Mouse (Mus musculus): ENCODE results near the gene Klf16.

Gene Klf16

DNA sequence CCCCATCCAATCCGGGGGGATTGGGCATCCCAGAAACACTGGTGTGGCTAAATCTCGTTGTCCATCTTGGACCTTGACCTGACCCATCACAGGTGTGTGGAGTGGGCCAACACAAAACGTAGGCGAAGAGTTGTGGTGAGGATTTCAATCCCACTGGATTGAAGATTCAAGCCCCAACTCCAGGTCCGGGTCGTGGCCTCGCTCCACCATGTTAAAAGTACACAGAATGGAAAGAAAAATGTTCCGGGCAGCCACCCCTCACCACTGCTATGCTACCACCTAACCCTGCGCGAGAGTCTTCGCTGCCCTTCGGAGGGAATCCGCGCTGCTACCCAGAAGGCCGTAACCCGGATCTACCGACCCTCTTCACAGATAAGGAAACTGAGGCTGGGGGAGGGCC lies 1.2 kb downstream of the Klf16 start:
- no peak for DNase-seq (ENCODE audit: low spot score)

DNA sequence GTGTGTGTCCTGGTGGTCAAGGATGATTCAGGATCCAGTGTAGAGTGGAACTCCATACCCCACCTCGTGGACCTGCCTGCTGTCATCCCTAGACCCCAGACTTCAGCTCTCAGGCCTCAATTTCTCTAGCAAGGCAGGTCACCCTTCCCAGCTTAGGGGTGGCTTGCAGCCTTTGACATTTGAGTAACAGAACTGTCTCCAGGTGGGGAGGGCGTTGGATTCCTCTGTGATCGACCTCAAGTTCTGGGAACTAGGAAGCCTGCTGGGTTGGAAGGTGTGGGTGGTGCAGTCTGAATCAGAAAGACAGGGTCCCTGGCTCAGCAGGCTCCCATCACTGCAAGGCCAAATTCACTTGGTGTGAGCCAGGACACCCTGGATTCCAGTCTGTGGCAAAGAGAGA lies 2.2 kb downstream of the Klf16 start:
- DNase-seq (ENCODE audit: low spot score) = no peak

DNA sequence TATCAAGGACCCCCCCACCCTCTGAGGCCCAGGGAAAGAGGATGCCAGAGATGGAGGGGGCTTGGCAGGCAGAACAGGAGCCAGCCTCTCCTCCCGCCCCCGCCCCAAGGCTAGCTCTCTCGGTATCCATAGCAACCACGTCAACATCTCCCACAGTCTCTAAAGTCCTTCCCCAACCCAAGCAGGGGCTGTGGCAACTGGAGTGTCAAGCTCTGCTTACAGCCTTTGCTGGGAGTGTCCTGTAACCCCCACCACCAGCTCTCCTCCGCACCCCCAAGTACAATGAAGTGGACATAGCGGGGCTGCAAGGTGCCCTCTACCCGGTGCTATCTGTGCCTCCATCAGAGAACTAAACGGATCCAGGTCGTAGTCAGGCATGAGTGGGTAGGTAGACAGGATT lies 3.2 kb downstream of the Klf16 start:
- no peak for DNase-seq (ENCODE audit: low spot score)

DNA sequence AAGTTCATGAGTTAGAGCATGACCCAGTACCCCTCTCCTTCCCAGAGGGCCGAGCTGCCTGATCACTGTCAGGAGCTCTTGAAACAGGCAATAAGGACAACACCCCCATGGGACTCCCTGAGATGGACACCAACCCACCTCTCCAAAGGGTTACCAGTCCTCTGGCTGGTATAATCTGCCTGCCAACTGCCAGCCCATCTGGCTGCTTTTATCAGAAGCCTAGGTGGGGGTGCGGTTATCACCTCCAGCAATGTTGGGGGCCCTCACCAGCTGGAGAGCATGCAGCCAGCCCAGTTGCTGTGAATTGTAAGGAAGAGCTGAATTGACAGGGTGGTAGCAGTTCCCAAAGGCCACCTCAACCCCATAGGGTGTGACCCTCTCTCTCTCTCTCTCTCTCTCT lies 4.6 kb downstream of the Klf16 start:
- DNase-seq (ENCODE audit: low spot score) = no peak

DNA sequence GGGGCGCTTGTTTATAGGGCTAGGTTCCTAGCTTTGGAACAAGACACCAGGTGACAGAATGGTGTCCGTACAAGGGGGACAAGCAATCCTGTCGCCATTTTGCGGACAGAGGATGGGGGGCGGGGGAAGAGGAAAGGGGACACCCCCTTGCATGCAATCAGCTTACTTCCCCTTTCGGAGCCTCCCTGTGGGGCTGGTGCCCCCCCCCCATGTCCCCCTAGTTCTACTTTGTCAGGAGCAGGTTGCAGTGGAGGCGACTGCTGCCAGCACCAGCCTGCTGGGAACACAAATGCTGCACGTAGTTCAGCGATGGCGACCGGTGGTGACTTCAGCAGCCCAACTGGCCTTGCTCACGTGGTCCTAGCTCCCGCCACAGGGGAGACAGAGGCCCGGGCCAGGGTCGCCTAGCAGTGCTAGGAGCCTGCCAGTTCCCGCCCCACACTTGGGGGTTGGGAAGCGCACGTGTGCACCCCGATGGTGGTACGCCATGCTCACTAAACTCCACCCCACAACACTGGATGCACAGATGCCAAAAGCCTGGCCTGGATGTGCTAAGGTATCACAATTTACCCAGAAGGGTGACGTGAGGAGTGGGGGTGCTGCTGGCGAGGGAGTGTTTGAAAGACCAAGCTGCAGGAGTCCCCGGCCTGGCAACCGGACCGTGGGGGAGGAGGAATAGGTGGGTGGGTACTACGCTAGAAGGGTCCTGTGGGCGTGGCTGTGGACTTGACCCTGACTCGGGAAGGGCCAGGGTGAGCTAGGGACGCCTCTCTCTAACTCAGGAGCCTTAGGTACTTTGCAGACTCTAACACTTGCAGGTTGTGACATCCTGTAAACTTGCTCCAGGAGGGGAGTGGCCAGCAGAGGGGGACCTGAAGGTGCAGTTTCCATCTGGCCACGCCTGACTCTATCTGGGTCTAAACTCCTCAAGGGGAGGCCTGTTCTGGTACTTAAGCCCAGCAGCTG lies 6.0 kb downstream of the Klf16 start:
- DNase-seq (ENCODE audit: low spot score) = no peak

DNA sequence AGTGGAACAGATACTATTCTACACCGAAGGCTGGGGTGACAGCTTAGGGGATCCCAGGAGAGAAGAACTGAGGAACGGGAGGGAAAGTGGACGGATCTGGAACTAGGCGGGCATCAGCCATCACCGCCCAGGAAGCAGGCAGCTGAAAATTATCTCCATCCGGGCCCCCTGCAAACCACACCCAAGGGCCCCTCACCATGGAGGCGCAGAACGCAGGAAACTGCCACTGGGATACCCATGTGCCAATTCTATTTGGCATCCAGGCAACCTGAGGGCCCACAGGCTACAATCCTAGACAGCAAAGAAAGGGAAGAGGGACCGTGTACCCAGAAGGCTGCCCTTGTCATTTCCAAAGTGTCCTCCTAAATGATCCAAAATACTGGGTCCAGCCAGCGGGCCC lies 6.7 kb downstream of the Klf16 start:
- no peak for DNase-seq (ENCODE audit: low spot score)

DNA sequence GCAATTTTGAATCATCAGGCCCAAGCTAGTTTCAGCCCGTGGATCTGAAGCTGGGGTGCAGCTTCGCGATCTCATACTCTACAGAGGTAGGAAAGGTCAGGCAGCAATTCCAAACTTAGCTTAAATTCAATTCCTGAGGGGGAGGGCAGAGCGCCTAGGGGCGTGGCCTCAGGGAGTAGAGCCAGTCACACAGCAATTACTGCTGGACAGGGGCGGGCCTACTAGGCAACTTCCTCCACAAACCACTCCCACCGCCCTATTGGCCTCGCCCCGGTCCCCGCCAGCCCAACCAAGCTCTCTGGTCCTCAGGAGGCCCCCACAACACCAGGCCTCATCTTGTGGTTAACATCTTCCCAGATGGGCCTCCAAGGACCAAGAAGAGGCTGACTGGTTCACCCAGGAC lies 7.5 kb downstream of the Klf16 start:
- DNase-seq (ENCODE audit: low spot score) = no peak

DNA sequence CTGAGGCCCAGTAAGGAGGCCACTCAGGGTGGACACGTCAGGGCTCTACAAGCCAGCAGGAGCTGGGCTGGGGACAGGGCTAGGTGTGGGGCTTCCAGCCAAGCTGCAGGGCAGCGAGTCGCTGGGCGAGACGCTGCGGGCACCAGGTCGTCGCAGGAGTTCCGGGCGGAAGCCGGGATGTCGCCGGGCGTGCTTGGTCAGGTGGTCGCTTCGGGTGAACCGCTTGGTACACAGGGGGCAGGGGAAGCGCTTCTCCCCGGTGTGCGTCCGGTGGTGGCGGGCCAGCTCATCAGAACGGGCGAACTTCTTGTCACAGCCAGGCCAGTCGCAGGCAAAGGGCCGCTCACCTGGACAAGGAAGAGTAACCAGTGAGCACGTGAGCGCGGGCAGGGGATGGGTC lies 8.2 kb downstream of the Klf16 start:
- no peak for DNase-seq (ENCODE audit: low spot score)

DNA sequence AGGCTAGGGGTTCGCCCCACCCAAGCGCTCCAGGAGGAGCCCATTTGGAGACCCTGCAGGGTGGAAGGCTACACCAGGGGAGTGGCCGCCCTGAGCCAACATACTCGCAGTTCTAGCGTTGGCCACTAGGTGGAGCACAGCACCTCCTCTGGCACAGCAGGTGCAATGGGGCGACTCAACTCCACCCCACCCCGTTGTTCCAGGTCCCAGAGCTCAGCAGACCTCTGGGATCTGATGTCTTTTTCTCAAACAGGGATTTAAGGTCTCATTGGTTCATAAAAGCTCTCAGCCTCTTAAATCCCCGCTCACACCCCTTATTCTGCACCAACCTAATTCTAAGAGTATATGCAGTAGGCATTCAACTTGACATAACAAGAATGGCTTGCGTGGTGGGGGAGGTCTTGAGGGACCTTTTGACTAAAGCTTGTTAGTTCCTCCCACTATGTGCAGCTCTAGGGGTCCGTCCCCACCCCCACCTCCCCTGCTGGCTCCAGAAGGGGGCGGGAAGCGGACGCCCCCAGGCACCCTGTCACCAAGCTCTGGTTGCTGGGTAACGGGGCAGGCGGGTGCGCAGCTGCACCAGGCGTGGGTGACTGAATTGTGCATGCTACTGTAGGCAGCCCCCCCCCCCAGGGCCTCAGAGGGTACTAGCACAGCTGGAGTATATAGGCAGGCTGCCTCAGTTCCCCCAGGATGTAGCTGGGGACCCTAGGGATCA lies 10.6 kb downstream of the Klf16 start:
- peak; percentile 74 for DNase-seq (ENCODE audit: low spot score)

DNA sequence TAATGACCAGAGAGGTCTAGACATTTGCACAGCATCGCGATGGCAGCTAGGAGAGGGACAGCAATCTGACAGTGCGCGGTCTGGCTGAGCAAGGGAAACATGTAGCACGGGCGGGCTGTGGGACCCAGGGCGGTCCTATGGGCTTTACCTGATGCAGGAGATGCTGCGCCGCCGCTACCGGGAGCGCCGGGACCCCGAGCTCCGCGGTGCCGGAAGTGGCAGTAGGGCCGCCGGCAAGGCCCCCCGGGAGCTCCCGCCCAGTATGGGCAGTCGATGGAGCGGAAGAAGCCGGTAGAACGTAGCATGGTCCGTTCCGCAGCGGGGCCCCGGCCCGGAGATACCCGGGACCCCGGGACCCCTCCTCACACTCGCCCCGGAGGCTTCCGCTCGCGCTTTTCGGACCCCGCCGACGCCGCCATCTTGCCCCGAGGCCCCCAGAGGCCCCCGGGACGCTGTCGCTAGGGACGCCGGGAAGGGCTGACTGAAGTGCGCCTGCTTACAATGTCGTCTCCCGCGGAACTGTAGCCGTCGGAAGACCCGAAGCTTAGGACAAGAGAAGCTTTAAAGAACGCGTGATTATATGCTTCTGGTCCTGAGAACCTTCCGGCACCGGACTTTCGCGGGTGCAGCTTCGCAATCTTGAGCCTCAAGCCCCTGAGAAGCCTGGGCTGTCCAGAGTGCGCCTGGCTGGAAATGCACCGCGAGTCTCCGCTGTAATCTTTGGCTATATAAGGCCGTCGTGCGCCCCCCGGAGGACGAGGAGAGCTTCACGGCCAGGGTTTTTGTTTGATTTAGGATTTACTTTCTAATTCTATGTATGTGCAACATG lies 15.8 kb downstream of the Klf16 start, which contains the start of gene Rexo1:
Rexo1 (minus strand) TSS at position 445 of the 829 bp plus-strand sequence.
- peak; percentile 83 for DNase-seq (ENCODE audit: low spot score)

DNA sequence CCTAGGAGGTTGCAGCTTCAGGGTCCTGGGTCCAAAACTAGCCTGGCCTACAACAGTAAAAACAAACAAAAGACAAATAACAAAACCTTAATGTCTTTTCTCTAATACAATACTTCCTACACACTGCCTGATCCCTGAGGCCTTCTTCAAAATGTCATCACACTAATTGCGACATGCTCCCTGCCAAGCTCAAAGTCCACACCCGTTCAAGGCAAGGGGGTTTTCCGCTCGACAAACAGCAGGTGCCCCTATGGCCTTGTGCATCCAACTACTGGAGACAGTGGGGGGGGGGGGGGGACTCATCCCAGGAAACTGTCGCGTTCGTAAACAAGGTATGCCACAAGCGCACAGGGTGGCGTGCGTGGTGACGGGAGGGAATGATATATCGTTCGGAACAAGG lies 16.5 kb downstream of the Klf16 start:
- no peak for DNase-seq (ENCODE audit: low spot score)

DNA sequence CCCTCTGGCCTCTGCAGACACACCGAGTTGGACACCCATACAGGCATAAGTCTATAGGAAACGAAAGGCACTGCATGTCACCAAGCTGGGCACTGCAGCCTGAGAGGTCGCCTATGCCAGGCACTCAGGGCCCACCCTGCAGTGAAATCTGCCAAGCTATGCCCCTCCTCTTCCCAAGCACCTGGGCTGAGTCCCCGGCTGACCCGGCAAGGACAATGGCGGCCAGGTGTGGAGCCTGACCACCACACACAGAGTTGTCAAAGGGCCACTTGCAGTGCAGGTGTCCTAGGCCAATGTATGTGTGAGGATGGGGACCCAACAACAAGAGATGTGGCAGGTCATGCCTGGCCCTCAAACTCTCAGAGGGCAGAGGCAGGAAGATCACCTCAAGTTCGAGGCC lies 17.7 kb downstream of the Klf16 start:
- no peak for DNase-seq (ENCODE audit: low spot score)

DNA sequence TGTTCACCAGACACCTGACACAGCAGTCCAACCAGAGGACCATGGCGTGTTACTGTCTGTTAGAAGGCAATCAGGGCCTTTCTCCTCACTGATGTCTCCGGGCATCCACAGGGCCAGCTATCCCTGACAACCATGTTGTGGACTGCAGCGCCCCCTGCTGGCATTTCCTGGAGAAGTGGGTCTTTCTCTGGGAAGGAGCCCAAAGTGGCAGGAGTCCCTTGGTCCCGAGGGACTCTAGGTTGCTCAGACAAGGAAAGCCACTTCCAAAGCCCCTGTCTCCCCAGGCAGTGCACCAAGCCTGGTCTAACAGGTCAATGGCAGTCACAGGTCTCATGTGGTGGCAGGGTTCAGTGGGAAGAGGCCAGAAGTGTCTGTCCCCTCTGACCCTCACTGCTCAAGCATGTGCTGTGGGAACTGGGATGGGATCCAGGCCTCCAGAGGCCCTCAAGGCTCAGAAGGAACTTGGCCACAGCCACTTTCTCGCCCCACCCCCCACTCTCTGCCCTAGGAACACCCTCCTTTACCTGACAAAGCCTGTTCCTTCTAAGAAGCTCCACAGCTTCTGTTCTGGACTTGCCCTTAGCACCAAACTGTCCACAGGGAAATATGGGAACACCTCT lies 19.7 kb downstream of the Klf16 start:
- peak; percentile 69 for DNase-seq (ENCODE audit: low spot score)

DNA sequence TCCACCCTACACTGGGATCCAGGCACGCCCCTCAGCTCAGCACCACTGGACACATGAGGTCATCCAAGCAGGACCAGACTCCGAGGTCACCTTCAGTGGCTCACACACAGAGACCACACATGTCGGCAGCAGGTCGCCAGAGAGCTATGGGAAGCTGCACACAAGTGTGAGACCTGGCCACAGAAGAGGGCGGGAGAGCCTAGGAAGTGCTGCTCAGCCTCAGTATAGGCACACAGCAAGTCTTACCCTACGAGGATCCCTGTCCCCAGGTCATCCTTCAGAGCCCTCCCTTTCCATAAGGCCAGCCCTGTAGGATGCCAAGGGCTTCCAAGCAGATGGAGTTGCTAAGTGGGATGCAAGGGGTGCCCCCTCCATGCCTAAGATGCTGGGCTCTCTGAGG lies 23.1 kb downstream of the Klf16 start:
- no peak for DNase-seq (ENCODE audit: low spot score)

DNA sequence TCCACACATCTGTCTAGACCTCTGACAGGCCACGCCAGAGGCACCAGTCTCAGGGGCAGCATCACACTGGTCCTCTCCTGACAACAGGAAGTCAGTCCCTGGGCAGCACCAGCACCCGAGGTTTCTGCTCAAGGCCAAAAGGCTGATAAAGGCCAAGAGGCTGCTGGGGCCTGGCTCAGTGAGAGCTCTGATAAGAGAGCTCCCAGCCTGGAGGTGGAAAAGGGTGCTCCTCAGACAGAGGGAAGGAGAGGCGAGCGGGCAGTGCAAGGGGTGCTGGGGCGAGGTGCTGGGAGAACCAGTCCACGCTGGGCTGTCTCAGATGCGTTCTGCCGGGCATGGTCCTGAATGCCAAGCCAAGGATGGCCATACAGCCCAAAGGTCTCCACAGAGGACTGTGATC lies 23.5 kb downstream of the Klf16 start:
- no peak for DNase-seq (ENCODE audit: low spot score)

DNA sequence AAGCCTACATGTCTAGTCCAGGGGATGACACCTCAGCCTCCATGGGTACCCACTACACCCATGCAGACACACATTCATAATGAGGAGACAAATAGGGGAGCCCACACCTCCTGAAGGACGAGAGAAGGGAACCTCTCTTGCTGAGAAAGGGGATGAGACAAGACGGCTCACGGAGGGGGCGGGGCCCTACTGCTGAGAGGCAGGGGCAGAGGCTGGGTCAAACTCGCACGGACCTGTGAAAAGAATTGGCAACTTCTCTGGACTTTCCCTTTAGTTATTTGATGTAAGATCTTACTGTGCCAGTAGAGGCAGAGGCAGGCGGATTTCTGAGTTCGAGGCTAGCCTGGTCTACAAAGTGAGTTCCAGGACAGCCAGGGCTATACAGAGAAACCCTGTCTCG lies 24.8 kb downstream of the Klf16 start:
- no peak for DNase-seq (ENCODE audit: low spot score)

DNA sequence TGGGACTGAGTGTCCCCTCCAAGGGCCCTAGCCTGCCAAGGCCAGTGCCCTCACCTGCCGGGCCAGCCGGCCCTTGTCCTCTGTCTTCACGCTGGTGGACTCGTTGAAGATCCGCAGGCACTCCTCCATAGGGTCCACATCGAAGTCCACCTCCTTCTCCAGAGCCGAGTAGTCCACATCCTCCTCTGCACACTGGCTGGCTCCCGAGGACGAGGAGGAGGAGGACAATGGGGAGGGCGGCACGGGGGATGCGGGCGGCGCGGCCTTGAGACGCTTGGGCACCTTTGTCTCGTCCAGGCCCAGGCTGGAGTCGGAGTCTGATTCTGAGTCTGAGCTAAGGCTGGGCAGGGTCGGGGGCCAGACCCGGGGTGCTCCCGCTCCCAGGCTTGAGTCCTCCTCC lies 27.8 kb downstream of the Klf16 start:
- DNase-seq (ENCODE audit: low spot score) = no peak

DNA sequence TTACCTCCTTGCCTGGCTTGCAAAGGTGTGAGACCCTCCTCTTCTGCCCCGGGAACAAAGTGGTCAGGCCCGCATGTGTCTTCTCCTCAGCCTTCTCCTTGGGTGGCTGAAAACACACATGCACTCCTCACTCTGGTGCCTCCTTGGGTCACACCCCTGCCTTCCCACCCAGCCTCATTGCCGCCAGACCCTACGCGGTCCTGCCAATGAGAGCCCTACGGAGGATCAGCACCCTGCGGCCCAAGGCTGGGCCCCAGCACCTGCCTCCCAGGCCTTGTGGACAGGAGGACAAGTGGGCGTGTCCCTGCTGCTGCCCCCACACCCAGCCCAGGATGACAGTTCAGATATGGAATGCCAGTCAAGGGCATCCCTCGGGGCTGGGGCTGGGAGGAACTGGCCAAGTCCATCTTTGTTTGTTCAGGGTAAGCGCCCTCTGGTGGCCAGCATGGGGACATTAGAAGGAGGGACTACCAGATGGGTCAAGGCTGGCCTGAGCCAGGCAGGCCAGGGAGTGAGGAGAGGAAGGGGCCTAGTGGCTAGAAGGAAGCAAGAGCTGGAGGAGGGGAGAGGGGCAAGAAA lies 28.6 kb downstream of the Klf16 start:
- DNase-seq (ENCODE audit: low spot score) = peak; percentile 46

DNA sequence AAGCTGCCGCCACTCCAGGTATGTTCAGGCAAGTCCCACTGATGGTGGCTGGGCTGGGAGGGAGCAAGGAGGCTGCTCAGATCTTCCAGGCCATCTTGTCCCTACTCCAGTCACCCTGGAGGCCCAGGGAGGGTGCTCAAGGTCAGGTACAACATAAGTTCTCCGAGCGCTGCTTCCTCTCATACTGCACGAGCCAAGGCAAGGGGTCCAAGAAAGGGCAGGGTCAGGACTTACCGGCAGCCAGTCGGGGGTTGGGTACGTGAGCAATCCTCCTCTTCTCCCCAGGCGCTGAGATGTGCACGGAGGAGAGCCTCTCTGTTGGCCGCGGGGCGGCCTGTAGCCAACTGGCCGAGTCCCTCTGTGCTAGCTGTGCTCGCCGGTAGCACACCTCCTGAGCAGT lies 29.6 kb downstream of the Klf16 start:
- no peak for DNase-seq (ENCODE audit: low spot score)

DNA sequence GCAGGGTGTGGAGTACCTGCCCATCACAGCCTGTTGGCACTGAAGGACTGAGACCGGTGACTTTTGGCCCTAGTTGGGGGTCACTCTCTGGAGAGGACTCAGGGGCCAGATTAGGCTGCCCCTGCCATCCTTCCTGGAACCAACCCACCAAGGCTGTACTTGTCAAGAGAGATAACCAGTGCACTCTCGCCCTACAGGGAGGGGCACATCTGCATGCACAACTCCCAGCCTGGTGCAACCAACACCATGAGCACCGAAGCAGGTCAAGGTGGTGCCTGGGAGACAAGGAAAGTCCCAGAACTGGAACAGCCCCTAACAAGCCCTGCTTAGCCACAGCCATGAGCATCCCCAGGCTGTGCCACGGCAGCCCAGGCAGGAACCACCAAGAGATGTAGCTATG lies 30.2 kb downstream of the Klf16 start:
- DNase-seq (ENCODE audit: low spot score) = no peak

DNA sequence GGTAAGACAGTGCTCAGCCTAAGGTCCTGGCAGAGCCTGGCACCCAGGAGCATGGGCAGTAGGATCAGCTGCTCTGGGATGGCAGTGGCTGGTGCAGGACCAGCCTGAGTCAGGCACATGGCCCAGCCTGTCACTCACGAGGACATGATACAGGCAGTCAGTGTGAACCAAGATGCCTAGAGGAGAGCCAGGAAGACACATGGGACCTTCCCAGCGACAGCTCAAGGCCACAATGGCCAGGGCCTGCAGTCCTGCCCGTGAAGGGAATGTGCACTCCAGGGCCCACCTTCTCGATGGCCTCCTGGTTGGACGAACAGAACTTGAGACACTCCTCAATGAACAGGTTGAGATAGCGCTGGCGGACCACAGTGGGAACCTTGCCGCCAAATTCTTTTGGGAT lies 31.5 kb downstream of the Klf16 start:
- no peak for DNase-seq (ENCODE audit: low spot score)

DNA sequence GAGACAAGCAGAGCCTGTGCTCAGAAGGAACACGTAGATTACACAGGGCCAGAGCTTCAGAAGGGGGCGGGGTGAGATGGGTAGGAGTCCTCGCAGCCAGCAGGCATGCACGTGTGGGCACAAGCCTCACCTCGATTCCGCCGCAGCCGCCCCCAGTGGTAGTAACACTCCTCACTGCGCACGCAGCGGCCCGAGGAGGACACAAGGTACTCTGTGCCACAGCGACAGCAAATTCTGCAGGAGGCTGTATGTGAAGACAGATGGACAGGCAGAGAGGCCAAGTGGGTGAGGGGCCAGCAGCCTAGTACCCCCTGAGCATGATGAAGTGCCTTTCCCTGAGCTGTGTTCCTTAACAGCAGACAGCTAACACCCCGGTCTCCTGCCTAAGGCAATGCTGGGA lies 33.2 kb downstream of the Klf16 start:
- no peak for DNase-seq (ENCODE audit: low spot score)

Measured in ovary, postnatal 10 days (tissue).